Mouse (Mus musculus): Measurements from ENCODE around the gene Myl6.
A peak's percentile ranks its signal among the peaks of the same experiment; 100 is the strongest.

Gene Myl6

GRCm38 (mm10) chr10:128493695-128494666 is at the start of gene Myl6:
TSS of gene Myl6 (minus strand) at chr10:128494145.
- DNase-seq (ENCODE audit: low spot score): peak; percentile 95

DNA sequence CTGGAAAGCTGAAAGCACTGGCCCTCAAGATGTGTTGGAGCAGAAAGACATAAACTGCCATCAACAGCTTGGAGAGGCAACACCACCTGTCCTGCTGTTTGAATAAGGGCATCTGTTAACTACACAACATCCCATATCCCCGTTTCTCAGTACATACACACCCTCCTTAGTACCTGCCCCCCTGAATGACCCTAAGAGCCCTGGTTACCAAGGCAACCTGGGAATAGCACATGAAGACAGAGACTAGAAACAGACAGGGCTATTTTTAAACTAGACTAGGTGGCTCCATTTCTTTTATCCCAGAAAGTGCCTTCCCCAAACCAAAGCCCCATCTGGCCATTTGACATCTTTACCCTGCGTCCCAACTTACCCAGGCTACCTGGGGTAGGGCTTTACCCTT is 49.2 kb upstream of the Myl6 start:
- no peak for DNase-seq (ENCODE audit: low spot score)

- no peak for DNase-seq (ENCODE audit: low spot score)
Observed at GRCm38 (mm10) chr10:128538340-128538870, 44.5 kb upstream of the Myl6 start.

DNA sequence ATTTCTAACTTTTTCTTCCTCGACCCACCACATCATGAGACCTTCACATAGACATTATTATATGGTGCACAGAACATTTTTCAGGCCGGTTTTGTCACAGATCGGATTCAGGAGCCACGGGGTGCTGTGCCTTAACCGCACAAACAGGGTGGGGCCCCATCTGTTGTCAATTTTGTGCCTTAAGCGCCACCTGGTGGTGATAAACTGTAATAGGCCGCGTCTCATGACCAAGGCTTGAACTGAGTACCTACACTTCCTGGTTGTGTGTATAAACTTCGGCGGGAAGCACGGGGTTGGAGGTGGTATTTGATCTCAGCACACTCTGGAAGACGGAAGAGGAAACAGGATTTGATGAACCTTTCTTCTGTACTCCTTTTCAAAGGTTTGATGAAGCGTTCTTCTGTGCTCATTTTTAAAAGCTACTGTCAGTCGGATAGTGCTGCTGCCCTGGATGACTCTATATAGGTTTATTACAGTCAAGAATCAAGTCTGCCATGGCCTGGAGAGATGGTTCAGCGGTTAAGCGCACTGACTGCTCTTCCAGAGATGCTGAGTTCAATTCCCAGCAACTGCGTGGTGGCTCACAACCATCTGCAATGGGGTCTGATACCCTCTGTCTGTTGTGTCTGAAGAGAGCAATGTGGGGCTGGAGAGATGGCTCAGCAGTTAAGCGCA is 42.5 kb upstream of the Myl6 start:
- DNase-seq (ENCODE audit: low spot score): peak; percentile 83

DNA sequence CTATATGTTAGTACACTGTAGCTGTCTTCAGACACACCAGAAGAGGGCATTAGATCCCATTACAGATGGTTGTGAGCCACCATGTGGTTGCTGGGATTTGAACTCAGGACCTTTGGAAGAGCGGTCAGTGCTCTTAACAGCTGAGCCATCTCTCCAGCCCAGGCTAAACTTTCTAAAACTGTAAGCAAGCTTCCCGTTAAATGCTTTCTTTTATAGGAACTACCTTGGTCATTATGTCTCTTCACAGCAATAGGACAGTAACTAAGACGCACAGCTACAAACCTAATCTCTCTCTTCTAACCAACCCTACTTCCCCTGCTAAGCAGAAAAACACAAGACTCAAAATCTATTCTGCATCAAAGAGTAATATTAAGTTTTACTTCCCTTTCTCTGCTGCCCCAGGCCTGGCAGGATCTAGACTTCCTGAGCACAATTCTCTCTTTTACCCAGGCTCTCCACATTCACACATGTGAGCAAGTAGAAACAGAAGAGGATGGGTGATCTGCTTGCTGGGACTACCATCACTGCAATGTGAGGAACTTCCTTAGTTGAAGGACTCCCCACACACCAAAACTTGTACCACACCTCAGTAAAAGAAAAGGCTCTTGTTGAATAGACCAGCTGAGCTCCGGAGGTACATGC is 41.8 kb upstream of the Myl6 start:
- no peak for DNase-seq (ENCODE audit: low spot score)

GRCm38 (mm10) chr10:128535206-128535605 is 41.3 kb upstream of the Myl6 start:
- no peak for DNase-seq (ENCODE audit: low spot score)

- no peak for DNase-seq (ENCODE audit: low spot score)
Observed at GRCm38 (mm10) chr10:128526366-128527356, 32.7 kb upstream of the Myl6 start.

DNA sequence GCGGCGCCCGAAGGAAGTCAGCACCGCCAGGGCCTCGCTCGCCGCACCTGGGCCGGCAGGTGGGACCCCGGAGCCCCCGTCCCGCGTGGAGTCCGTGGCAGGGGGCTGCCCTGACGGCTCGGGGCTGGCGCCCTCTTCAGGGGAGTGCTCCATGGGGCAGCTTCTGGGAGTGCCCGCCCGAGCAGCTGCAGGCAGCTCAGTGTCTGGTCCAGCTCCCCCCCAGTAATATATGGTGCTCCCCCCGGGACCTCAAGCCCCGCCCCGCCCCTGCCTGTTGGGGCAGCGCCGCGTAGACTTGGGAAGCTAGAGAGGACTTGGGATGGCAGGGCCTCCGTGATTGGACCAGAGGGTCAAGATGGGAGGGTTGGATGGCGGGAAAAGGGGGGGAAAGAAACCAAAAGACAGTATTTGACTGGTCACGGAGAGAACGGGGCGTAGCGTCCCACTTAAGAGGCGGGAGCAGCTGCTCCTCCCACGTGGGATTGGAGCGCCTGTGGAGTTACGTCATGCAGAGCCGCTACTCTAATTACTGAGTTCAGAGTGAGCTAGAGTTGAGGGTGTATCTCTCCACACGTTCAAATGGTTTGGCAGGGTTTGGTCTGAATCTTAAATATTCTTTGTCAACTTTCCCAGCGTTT is 31.8 kb upstream of the Myl6 start, which contains the start of gene Esyt1:
Gene Esyt1, minus strand, starts transcription at position 201 of the 638 bp plus-strand sequence.
- DNase-seq (ENCODE audit: low spot score): peak; percentile 79

DNA sequence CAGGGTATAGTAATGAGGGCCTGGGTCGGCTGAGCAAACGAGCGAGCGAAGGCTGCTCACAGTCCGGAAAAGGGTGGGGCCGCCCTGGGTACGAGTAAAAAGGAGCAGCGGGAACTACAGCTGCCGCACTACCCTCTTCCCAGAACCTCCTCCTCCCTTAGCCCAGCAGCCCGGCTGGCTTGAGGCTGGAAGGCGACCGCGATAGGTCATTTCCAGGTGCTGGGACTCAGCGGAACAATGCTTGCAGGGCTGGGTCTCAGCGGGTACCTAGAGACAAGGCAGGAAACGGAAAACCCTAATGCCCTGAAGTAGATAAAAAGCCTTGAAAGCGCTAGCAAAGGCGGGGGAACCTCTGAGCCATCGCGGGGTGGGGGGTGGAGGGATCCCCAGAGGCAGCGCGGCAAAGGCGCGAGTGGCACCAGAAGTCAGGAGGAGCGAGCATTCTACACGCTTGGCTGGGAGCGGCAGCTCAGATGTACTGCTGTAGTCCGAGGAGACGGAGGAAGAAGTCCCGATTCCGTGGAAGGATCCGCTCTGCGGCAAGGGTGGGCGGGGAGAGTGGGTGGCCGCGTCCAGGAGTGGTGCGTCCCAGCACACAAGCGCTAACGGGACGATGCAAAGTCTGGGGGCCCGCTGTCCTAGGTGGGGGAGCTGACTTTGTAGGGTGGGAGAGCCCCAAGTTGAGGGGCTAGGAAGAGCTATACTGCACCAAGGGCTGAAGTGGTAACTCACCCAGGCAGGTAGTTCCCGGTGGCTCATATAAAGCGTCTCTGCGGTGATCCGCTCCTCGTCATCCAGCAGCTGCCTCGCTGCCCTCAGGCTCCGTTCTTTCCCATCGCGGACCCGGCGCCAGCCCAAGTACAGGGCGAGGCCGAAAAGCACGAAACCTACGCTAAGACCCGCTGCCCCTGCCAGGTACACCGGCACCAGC is 31.1 kb upstream of the Myl6 start:
- no peak for DNase-seq (ENCODE audit: low spot score)

- no peak for DNase-seq (ENCODE audit: low spot score)
Observed at GRCm38 (mm10) chr10:128524111-128524731, 30.3 kb upstream of the Myl6 start.

GRCm38 (mm10) chr10:128522351-128522750 is 28.4 kb upstream of the Myl6 start:
- no peak for DNase-seq (ENCODE audit: low spot score)

DNA sequence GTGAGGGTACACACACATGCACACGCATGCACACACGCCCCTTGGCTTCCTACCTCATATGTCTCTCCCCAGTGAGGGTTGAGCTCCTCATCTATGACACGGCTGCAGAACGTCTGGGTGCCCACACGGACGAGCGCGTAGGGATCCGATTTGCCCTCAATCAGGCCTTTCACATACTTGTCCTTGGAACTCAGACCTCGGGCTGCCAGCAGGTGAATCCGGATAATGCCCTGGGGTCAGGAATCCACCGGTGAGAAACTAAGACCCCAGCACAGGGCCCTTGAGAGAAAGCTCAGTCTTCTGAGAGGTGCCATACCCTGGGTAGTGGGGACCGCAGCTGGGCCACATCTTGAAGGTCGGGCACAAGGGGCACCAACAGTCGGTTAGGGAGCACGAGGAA is 26.6 kb upstream of the Myl6 start:
- no peak for DNase-seq (ENCODE audit: low spot score)

- DNase-seq (ENCODE audit: low spot score): no peak
Observed at GRCm38 (mm10) chr10:128518833-128519232, 24.9 kb upstream of the Myl6 start.

DNA sequence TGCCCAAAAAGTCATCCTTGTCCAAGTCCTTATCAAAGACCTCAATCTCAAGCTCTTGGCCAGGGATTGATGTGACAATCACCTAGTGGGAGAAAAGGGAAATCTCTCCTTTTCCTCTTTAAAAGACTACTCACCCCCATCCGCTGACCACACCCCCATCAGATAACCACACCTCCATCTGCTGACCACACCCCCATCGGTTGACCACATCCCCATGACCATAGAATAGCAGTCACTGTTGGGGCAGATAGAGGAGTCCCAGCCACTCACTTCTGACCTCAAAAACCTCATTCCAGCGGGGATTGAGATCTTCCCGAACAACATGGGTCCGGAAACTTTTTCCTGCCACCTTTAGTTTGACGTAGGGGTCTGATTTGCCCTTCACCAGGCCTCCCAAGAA is 22.7 kb upstream of the Myl6 start:
- no peak for DNase-seq (ENCODE audit: low spot score)

GRCm38 (mm10) chr10:128516029-128516428 is 22.1 kb upstream of the Myl6 start:
- no peak for DNase-seq (ENCODE audit: low spot score)

DNA sequence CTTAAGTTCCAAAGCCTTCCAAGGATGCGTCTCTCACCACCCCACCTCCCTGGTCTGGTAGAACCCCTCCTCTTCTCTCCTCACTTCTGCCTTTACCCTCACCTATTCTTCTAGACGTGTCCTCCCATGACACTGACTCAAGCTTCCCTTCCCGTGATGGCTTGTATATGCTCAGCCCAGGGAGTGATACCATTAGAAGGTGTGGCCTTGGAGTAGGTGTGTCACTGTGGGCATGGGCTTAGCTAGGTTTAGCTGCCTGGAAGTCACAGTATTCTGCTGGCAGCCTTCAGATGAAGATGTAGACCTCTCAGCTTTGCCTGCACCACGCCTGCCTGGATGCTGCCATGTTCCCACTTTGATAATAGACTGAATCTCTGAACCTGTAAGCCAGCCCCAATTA is 21.1 kb upstream of the Myl6 start:
- no peak for DNase-seq (ENCODE audit: low spot score)

- DNase-seq (ENCODE audit: low spot score): no peak
Observed at GRCm38 (mm10) chr10:128511761-128512160, 17.8 kb upstream of the Myl6 start.

- no peak for DNase-seq (ENCODE audit: low spot score)
Observed at GRCm38 (mm10) chr10:128511189-128511588, 17.2 kb upstream of the Myl6 start.

- no peak for DNase-seq (ENCODE audit: low spot score)
Observed at GRCm38 (mm10) chr10:128510301-128510700, 16.4 kb upstream of the Myl6 start.

Data from urinary bladder, postnatal 25 days (tissue).